Mouse (Mus musculus): ENCODE results near the gene Slc12a9.

DNA sequence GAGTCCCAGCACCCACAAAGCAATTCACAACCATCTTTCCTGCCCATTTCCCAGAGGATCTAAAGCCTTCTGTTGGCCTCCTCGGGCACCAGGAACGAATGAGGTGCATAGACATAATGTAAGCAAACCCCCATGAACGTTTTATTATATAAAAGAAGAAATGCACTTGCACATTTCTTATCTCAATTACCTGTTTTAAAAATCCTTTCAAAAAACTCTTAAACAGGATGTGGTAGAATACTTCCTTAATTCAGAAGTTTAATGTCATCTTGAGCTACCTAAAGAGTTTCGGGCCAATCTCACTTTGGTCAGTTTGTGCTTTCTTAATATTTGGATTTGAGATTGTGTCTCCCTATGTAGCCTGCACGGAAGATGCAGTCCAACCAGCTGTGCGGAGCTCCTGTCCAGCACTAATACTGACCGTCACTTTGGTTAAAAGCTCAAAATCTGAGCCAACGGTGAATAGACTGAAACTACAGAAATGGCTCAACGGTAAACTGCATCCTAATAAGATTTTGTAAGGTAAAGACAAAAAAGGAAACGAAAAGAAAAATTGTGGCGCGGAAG is 26.9 kb downstream of the Slc12a9 start:
- TF ChIP-seq POLR2A (IDR thresholded peaks at IDR 0.05; ENCODE audit: insufficient read depth, low read depth, low read length) (no peak), CTCF (IDR thresholded peaks at IDR 0.05; ENCODE audit: insufficient read depth, low read depth, low read length) (no peak)

Measured in olfactory bulb, adult 2 months (tissue).